11 mouse cellular contexts compared by ENCODE assay signal in the genomic region with DNA sequence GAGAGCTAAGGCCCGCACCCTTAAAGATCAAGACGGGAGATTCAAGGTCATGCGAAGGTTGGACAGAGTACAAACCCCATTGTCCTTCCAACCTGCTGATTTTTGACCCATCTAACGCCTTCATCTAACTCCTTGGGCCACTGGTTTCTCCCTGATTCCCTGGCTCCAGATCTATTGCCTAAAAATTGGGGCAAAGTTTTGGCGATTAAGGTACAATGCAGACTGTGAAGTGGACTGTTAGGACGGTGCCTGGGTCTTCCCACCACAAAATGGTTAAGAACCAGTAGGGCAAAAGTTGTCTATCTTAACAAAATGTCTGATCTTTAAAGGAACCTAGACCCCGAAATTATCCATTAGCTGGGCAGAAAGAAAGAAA. TPM values are rescaled to one million over a fixed set of nuclear protein-coding genes. Genes with fewer than 3 reads are reported as not detected.
A peak's percentile ranks its signal among the peaks of the same experiment; 100 is the strongest.
DNase-seq lines count a peak whose midpoint lies in the region; ATAC-seq and TF ChIP-seq lines count a peak whose summit lies in the region.
"Had no signal": no experiment of that assay in that cellular context is flagged by ENCODE, and none has a peak within 500 bp of the region (broad histone marks: within the 10 kb centered on the region; RNA-seq: fewer than 3 reads in every experiment).

No protein-coding gene starts in this region.

- WGBS in heart, embryonic 16.5 days, result 26% methylated on average over 7 of the region's 7 CpGs
- WGBS in midbrain, embryonic 10.5 days, result 7% methylated on average over 7 of the region's 7 CpGs
- WGBS in midbrain, postnatal 0 days, result 12% methylated on average over 7 of the region's 7 CpGs
- 16% methylated on average over 7 of the region's 7 CpGs for WGBS in hindbrain, embryonic 15.5 days
- 31% methylated on average over 7 of the region's 7 CpGs for WGBS in stomach, embryonic 14.5 days
- WGBS in cerebellum, adult 2 months, result 41% methylated on average over 7 of the region's 7 CpGs

- no peak for DNase-seq in heart, postnatal 25 days (ENCODE audit: low spot score)
- DNase-seq in midbrain, embryonic 10.5 days (ENCODE audit: low spot score), result no peak
- no peak for DNase-seq in midbrain, postnatal 0 days (ENCODE audit: low spot score)
- no peak for DNase-seq in cerebellum, adult 2 months
- DNase-seq in layer of hippocampus, adult 11-12 months (ENCODE audit: low spot score), result no peak
- DNase-seq: adrenal gland, postnatal 14 days had no signal

- no peak for TF ChIP-seq POLR2A in cerebellum, adult 2 months (IDR thresholded peaks at IDR 0.05; ENCODE audit: borderline replicate concordance, insufficient read depth, low read length)

- peaks cover 81% of the 10 kb centered on the region for H3K27me3 ChIP-seq in heart, embryonic 16.5 days (ENCODE audit: control insufficient read depth, insufficient read depth, low read length)
- peaks cover 100% of the 10 kb centered on the region for H3K27me3 ChIP-seq in midbrain, embryonic 10.5 days (ENCODE audit: low read depth, poor library complexity, severe bottlenecking)
- peaks cover 77% of the 10 kb centered on the region for H3K27me3 ChIP-seq in midbrain, postnatal 0 days (ENCODE audit: insufficient read depth, low read length)
- peaks cover 64% of the 10 kb centered on the region for H3K27me3 ChIP-seq in hindbrain, embryonic 15.5 days
- H3K27me3 ChIP-seq in stomach, embryonic 14.5 days (ENCODE audit: control insufficient read depth, insufficient read depth, low read length), result peaks cover 3% of the 10 kb centered on the region; the same call in 1 of the 2 replicates
- H3K27me3 ChIP-seq in cerebellum, adult 2 months (ENCODE audit: control insufficient read depth, insufficient read depth, low read length), result no peaks in the 10 kb centered on the region; the same call in 1 of the 2 replicates

- H3K27ac ChIP-seq in heart, embryonic 16.5 days (ENCODE audit: low read length), result no peak overlapping the region
- peak overlapping the region; percentile 93 for H3K27ac ChIP-seq in midbrain, embryonic 10.5 days (replicated peaks)
- H3K27ac ChIP-seq in midbrain, postnatal 0 days (ENCODE audit: low read depth, low read length), result no peak overlapping the region
- H3K27ac ChIP-seq in hindbrain, embryonic 15.5 days (replicated peaks), result peak overlapping the region; percentile 57; the same call in 1 of the 2 replicates
- H3K27ac ChIP-seq in stomach, embryonic 14.5 days (ENCODE audit: low read length), result no peak overlapping the region
- no peak overlapping the region for H3K27ac ChIP-seq in cerebellum, adult 2 months (ENCODE audit: insufficient read depth, low read length)
- H3K27ac ChIP-seq: limb, embryonic 13.5 days had no signal

- H3K4me3 ChIP-seq in heart, embryonic 16.5 days (ENCODE audit: low read length), result no peak overlapping the region; the same call in 1 of the 2 replicates
- H3K4me3 ChIP-seq in midbrain, embryonic 10.5 days, result peak overlapping the region; percentile 60
- no peak overlapping the region for H3K4me3 ChIP-seq in midbrain, postnatal 0 days (ENCODE audit: low read depth, low read length)
- H3K4me3 ChIP-seq in hindbrain, embryonic 15.5 days, result no peak overlapping the region
- no peak overlapping the region for H3K4me3 ChIP-seq in stomach, embryonic 14.5 days (ENCODE audit: low read depth, low read length)
- H3K4me3 ChIP-seq in cerebellum, adult 2 months (replicated peaks; ENCODE audit: insufficient read depth, low read depth, low read length), result no peak overlapping the region

- no peak for TF ChIP-seq CTCF in midbrain, postnatal 0 days (IDR thresholded peaks at IDR 0.05)
- TF ChIP-seq CTCF in cerebellum, adult 2 months (IDR thresholded peaks at IDR 0.05; ENCODE audit: borderline replicate concordance, insufficient read depth, low read depth, low read length), result no peak

- no peaks in the 10 kb centered on the region for H3K36me3 ChIP-seq in heart, embryonic 16.5 days (ENCODE audit: control insufficient read depth, insufficient read depth)
- H3K36me3 ChIP-seq in midbrain, embryonic 10.5 days, result no peaks in the 10 kb centered on the region
- H3K36me3 ChIP-seq in midbrain, postnatal 0 days (ENCODE audit: insufficient read depth, low read length), result no peaks in the 10 kb centered on the region
- no peaks in the 10 kb centered on the region for H3K36me3 ChIP-seq in hindbrain, embryonic 15.5 days
- no peaks in the 10 kb centered on the region for H3K36me3 ChIP-seq in stomach, embryonic 14.5 days (ENCODE audit: control insufficient read depth, insufficient read depth, low read length)
- H3K36me3 ChIP-seq: limb, embryonic 13.5 days had no signal

- intact Hi-C loops in heart, postnatal 25 days (cut with DNase I), result loop anchor here (5.0 to 10.0 kb wide), 2 partner anchors 221 to 523 kb away; no protein-coding TSS in a partner anchor

- H3K4me2 ChIP-seq in heart, embryonic 16.5 days (ENCODE audit: low read depth, low read length), result peak overlapping the region; percentile 43; the same call in 1 of the 2 replicates
- no peak overlapping the region for H3K4me2 ChIP-seq in midbrain, postnatal 0 days (ENCODE audit: low read depth, low read length, poor library complexity, severe bottlenecking)
- peak overlapping the region; percentile 47; the same call in 1 of the 2 replicates for H3K4me2 ChIP-seq in hindbrain, embryonic 15.5 days
- H3K4me2 ChIP-seq in stomach, embryonic 14.5 days (replicated peaks; ENCODE audit: low read depth, low read length), result peak overlapping the region; percentile 51

- ATAC-seq in heart, embryonic 16.5 days (replicated peaks; ENCODE audit: extremely low read depth, insufficient read depth, low FRiP score), result no peak
- no peak for ATAC-seq in midbrain, postnatal 0 days (ENCODE audit: low FRiP score)
- no peak for ATAC-seq in hindbrain, embryonic 15.5 days (ENCODE audit: low FRiP score, low read depth)
- no peak for ATAC-seq in stomach, embryonic 14.5 days (ENCODE audit: insufficient number of reproducible peaks, insufficient read depth, low FRiP score, low read depth)

- H3K9me3 ChIP-seq in heart, embryonic 16.5 days (replicated peaks; ENCODE audit: control insufficient read depth, low read length), result no peaks in the 10 kb centered on the region
- H3K9me3 ChIP-seq in midbrain, embryonic 10.5 days (replicated peaks), result no peaks in the 10 kb centered on the region
- H3K9me3 ChIP-seq in midbrain, postnatal 0 days (ENCODE audit: low read length), result no peaks in the 10 kb centered on the region
- no peaks in the 10 kb centered on the region for H3K9me3 ChIP-seq in hindbrain, embryonic 15.5 days
- no peaks in the 10 kb centered on the region for H3K9me3 ChIP-seq in stomach, embryonic 14.5 days (ENCODE audit: control insufficient read depth, low read depth, low read length)
- H3K9me3 ChIP-seq: limb, embryonic 13.5 days had no signal

- peaks cover 3% of the 10 kb centered on the region; the same call in 1 of the 2 replicates for H3K4me1 ChIP-seq in heart, embryonic 16.5 days (ENCODE audit: control insufficient read depth, insufficient read depth, low read length)
- peaks cover 62% of the 10 kb centered on the region for H3K4me1 ChIP-seq in midbrain, embryonic 10.5 days
- no peaks in the 10 kb centered on the region for H3K4me1 ChIP-seq in midbrain, postnatal 0 days (ENCODE audit: insufficient read depth, low read length)
- H3K4me1 ChIP-seq in hindbrain, embryonic 15.5 days (replicated peaks), result peaks cover 24% of the 10 kb centered on the region
- peaks cover 2% of the 10 kb centered on the region; the same call in 1 of the 2 replicates for H3K4me1 ChIP-seq in stomach, embryonic 14.5 days (ENCODE audit: control insufficient read depth, insufficient read depth, low read length)
- H3K4me1 ChIP-seq in cerebellum, adult 2 months (ENCODE audit: control insufficient read depth, insufficient read depth, low read length), result no peaks in the 10 kb centered on the region

- no peak overlapping the region for H3K9ac ChIP-seq in heart, embryonic 16.5 days (ENCODE audit: low read length)
- H3K9ac ChIP-seq in midbrain, postnatal 0 days (replicated peaks; ENCODE audit: low read length, poor library complexity, severe bottlenecking), result no peak overlapping the region
- H3K9ac ChIP-seq in hindbrain, embryonic 15.5 days, result no peak overlapping the region
- no peak overlapping the region for H3K9ac ChIP-seq in stomach, embryonic 14.5 days (replicated peaks; ENCODE audit: low read depth, low read length)
- H3K9ac ChIP-seq: limb, embryonic 13.5 days had no signal

RNA-seq across cellular contexts. Expression of gene Nr2f2, which starts 28.3 kb away (rescaled TPM):
- 15.4 and 20.0 TPM in 2 replicates for polyA plus RNA-seq in heart, embryonic 16.5 days (2015; fragmentation: Nextera tagmentation; extraction: Ambion mirVana)
- 10 to 100 TPM; 19.9 to 25.0 TPM for total RNA-seq in heart, postnatal 25 days (2021)
- 86.8 and 89.2 TPM in 2 replicates for polyA plus RNA-seq in midbrain, embryonic 10.5 days (2016; fragmentation: Nextera tagmentation; extraction: Ambion mirVana)
- 38.9 and 43.2 TPM in 2 replicates for total RNA-seq in midbrain, postnatal 0 days (2014; rRNA removed)
- 65.4 and 81.6 TPM in 2 replicates for polyA plus RNA-seq in midbrain, postnatal 0 days (2015; fragmentation: Nextera tagmentation; extraction: Ambion mirVana)
- 87.2 and 90.1 TPM in 2 replicates for polyA plus RNA-seq in hindbrain, embryonic 15.5 days (2015; fragmentation: Nextera tagmentation; extraction: Ambion mirVana)
- polyA plus RNA-seq in stomach, embryonic 14.5 days (2014; fragmentation: Nextera tagmentation; extraction: Ambion mirVana), result 106 and 111 TPM in 2 replicates
- polyA plus RNA-seq in cerebellum, adult 2 months (2012; rRNA removed), result 25.5 and 28.9 TPM in 2 replicates
- total RNA-seq: monocyte, adult 5-6 weeks had no signal

Comparison
In these comparisons a context has a peak if more than half of its experiments do, and no peak if none do; other contexts are left out.
1. H3K27ac ChIP-seq: peak in midbrain, embryonic 10.5 days (single experiment) and hindbrain, embryonic 15.5 days (single experiment); none in heart, embryonic 16.5 days (single experiment), midbrain, postnatal 0 days (single experiment), stomach, embryonic 14.5 days (single experiment) and cerebellum, adult 2 months (single experiment).